Mouse (Mus musculus): ENCODE data around the gene Spdye4c.

The Spdye4c gene

DNA sequence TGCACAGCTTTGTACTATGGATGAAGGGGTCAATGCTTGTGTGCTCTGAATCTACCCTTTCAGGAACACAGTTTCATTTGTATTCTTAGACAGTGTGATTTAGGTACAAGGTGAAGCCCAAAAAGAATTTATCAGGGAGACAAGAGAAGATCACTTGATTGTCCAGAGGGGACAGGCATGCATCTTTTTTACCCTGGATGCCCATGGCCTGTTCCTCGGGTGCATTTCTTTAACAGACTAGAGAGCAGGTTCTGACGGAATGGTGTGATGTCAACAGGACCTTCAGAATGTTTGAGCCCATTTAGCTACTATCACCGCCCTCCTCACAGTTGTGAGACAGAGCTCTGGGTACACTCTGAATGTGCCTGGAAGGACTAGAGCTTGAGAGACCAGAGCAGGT lies at the start of gene Spdye4c:
Spdye4c (plus strand) TSS at position 301 of the 400 bp plus-strand sequence.
- no peak for DNase-seq

DNA sequence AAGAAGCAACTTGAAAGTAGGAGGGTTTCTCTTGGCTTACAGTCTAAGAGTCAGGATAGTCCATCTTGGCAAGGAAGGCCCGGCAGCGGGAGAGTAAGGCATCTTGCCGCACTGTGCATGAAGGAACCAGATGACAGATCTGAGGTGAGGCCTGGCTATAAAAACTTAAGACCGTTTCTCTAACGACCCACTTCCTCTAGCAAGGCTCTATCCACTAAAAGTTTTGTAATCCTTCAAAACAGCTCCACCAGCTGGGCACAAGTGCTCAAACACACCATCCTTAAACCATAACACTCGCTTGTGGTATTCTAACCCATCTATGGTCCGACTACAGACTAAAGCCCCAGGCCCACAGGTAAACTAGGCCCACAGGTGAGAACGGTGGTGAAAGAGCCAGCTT lies 47.5 kb upstream of the Spdye4c start:
- DNase-seq: no peak

DNA sequence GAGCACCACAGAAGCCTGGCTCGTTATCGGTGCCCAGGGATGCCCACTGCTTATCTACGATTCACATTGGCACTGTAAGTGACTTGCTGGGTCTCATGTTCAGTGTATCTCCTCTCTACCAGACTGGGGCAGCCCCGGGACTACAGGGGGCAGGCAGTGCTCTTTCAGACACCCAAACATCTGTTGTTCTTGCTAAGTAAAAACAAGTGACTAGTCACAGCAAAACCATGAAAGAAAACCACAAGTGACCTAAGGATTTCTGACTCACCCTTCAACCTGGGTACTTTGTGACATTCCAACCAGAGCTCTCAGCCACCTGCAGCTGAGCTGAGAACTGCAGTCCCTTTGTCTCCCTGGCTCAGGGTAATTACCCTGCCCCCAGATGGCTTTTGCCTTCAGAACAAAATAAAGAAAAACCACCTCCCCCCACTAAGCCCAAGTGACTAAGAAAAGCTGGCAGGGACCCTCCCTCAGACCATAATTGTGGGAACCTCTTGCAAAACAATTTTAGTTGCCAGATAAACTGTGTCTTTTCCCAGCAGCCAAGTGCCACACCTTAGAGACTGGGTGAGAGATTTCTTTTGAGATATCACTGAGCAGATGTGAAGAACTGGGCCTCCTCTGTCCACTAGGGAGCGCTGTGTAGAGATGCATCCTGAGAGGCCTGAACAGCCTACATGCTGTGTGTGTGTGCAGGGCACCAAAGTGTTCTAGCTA lies 46.4 kb upstream of the Spdye4c start:
- peak; percentile 43 for DNase-seq

DNA sequence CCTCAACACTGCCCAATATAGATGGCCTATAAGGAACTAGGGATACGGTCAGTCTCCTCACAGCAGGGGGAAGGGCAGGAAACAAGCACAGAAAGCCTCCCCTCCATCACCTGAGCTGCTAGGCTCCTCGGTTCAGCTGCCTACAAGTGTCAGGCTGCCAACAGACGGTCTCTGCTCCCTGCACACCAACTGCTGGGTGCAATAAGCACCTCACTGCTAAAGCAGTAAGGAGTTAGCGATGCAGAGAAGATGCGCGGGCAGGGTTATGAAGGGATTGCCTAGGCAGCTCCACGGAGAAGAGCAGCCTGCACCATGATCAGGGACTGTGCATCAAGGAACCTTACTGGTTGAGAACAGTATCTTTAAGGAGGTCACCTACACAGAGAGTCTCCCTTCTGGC lies 45.6 kb upstream of the Spdye4c start:
- no peak for DNase-seq

DNA sequence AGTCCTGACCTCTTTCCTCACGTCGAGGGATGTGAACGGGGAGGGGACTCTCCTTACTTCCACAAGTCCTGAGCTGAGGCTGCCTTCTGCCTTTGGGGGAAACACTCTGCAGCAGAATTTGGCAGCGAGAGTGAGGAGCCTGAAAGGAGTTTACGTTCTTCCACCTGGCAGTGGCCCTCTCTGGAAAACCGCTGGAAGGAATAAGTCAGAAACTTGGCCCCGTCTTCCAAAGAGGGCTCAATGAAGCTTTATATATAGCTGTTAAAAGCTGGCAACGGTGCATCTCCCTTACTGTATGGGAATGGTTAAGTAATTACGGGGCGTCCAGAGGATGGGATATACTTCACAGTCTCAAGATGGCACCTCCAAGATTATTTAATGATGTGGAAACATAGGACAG lies 43.9 kb upstream of the Spdye4c start:
- DNase-seq: no peak

DNA sequence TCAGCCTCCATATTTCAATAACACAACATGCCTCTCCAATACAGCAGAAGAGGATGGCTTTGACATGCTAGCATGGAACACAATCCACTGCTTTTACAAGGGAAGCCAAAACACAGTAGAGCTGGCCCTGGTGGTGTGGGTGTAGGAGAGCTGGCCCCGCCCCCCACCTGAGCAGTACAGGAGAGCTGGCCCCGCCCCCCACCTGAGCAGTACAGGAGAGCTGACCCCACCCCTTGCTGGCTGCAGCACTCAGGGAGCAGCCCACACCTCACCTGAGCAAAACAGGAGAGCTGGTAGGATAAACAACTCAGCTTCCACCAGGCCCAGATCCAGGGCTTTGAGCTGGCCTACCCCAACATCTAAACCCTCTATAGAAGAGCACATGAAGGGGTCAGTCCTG lies 42.7 kb upstream of the Spdye4c start:
- no peak for DNase-seq

DNA sequence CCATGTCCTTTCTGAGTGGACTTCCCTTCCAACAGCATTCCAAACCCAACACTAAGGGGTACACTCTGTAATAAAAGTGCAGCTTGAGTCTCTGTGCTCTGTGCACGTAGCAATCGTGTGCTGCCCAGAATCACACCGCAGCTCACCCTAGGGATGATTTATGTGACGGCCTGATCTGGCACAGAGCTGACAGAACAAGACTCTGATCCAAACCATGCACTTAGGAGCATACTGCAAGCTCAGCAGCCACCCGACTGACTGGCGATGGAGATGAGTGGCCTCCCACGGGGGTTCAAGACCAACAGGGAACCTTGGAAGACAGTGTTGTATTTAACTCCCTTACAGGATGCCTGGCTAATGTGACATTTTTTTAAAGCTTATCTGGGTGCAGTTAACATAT lies 41.4 kb upstream of the Spdye4c start:
- peak; percentile 21 for DNase-seq

DNA sequence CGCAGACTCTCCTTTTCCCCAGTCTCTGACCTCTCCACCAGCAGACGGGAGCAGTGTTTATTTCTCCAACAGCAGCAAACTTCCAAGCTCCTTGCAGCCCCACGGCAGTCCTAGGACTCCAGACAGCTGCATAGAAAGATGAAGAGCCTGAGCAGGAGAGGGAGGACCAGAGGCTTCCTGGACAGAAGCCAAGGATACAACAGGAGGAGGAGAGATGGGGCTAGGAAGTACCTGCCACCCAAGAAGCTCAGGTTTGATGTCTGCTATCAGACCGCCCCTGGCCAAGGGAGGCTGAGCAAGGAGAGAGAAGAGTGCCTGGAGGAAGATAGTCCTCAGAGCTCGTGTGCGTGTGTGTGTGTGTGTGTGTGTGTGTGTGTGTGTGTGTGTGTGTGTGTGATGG lies 41.0 kb upstream of the Spdye4c start:
- DNase-seq: peak; percentile 25

DNA sequence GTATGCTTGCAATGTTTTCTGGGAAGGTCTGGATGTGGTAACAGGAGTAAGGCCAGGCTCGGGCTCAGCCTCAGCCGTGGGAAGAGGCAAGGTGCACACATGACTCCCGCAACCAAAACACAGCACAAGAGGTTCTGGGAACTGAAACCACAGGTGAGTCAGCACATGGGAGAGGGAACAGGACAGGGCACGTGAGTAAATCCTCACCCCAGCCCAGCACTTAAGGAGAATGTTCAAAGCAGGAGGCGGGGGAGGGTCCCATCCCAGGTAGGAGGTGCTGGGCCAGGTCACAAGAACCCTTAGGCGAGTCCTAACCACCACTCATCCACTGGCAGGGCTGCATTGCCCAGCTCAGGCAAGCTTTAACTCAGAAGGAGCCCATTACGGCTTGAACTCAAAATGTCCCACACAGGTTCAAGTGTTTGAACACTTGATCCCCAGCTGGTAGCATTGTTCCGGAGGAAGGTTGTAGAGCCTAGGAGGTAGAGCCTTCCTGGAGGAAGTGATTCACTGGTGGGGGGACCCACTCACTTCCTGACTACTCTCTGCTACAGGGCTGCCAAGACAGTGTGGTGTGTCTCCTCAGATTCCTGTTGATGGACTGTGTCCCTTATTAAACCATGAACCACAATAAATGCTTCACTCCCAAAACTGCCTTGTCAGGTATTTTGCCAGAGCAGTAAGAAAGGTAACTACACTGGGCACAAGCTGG lies 38.8 kb upstream of the Spdye4c start:
- no peak for DNase-seq

DNA sequence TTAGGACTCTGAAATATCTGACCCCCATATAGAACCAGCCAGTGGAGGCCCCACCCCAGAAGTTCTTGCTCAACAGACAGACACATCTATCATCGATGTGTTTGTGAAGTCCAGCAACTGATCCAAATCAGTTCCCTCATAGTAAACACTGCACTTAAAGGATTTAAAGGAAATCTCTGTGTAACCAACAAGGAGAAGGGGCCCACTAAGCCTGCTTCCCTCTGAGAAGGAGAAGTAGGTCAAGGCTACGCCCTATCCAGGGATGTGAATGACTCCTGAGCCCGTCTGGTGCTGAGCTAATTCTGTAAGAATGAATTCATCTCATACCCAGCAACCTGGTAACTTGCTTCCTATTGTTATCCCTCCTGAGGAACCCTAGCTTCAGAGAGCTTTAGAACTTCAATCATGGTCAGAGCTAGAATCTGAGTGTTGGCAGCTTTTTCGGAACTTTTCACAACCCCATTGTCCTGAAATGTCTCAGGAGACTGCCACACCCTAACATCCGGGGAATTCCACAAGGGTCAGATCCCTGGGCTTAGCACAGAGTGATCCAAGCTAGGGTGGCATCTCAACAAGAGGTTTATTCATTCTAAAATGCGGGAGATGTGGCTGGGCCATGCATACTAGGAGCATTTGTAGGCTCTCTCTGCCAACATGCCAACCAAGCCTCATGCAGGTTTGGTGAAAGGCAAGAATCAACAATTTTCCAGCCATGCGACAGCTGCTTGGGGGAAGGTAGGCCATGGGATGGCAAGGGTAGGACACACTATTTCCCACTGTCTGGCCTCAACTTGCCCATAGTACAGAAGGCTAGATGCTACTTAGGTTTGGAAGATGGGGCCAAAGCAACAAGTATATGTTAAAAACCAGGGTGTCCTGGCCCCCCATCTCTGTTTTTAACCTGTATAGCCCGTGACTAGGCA lies 38.0 kb upstream of the Spdye4c start:
- no peak for DNase-seq

DNA sequence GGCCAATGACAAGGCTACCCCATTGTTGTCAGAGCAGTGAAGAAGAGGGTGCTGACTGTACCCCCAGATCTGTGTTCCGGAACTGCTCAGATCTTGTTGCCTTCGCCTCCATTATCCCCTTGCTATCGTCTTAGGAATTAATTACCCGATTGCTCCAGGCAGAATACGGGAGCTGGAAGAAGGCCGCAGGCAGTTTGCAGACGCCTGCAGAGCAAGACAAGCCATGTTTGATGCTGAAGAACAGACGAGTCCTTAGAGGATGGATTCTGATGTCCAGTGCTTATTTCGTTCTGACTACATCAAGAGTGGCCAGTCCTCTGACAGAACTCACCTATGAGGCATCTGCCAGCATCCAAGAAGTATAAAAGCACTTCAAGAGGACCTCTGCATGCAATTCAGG lies 35.9 kb upstream of the Spdye4c start:
- no peak for DNase-seq

DNA sequence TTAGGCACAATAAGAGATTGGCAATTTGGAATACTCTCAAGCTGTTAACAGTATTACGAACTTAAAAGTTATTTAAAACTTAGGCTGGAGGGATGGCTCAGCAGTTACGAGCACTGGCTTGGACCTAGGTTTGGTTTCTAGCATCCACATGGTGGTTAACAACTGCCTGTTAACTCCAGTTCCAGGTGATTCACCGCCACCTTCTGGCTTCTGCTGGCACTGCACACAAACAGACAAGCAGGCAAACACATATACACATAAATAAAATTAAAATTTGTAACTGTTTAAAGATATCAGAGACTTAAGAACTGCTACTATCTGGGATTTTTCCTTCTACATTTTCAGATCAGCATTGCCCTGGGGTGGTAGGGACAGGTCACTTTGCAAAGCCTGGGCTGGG lies 26.8 kb upstream of the Spdye4c start:
- no peak for DNase-seq

DNA sequence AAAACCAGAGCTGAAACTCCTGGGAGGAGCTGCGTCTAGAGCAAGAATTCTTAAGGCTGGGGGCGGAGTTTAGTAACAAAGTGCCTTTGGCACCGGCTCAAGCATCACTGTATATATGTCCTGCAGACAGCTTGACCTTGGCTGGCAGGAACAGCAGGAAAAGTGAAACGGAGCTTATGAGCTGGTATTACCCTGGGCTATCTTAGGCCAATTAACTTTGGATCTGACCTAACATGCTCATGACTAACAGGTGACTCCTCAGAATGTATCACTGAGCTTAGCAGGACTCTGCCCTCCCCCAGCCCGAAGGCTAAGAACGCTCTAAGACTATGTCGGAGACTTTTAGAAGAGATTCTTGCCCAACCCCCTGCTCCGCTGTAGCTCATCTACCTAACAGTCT lies 25.1 kb upstream of the Spdye4c start:
- DNase-seq: no peak

DNA sequence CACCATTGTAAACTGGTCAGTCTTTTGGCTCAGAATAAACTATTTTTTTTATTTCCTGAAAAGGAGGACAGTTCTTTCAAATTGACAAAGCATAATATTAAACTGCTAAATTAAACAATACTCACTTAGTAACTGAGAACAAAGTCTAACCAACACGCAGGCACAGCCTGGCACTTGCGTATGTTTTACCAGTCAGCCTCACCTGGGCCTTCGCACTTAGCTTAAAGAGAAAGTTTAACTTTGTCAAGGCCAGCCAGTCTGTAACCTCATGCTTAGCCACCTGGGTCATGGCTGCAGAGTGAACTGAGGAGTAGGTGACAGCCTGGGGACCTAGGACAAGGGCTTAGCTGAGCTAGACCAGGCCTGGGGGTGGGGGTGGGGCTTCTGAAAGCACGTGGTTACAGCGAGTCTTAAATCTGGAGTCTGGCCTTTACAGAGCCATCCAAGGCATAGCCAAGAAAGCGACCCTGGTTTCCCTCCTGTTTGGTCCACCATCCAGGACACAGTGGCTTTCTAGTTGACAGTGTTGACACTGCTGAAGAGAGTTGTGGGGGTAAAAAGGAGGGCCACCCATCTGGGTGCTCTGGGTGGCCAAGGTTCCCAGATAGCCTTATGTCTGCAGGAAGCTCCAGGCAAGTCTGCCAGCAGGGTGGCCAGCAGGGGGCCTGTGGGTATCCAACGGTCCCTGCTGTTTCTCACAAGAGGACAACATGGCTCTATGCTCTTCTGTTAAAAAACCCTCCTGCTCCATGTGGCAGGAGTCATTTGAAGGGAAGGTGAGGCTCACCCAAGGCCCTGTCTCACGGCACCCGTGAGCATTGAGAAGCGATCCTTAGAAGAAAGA lies 24.5 kb upstream of the Spdye4c start:
- DNase-seq: peak; percentile 24

DNA sequence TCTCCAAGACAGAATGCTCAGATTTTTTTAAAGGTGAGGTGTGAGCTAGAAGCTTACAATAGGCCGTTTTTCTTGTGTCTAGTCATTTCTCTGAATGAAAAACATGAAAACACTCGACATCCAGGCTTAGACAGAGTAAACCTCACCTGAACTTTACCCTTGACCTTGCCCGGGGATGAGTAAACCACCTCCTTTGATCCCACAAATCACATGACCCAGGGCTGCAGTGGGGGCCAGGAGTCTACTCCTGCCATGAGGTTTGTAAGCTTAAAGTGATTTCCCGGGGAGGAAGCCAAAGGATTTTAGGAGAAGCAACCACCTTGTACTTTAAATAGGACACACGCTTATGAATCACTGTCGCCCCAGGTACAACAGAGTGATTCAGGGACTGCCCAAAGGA lies 23.0 kb upstream of the Spdye4c start:
- DNase-seq: peak; percentile 36

DNA sequence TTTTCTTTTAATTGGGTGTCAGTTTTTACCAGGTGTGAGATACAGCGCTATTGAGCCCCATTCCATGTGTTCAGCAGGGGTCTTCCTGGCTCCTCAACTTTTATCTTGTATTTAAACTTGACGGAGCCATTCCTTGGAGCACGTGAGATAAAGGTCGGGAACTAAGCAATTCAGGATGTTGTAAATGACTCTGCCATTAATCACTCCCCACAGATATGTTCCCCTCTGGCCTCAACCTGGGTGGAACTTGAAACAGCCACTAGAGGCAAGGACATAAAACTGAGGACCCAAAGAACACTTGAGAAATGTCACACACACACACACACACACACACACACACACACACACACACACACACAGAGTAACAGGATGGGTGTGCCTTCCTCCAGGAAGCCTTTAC lies 22.5 kb upstream of the Spdye4c start:
- DNase-seq: no peak

DNA sequence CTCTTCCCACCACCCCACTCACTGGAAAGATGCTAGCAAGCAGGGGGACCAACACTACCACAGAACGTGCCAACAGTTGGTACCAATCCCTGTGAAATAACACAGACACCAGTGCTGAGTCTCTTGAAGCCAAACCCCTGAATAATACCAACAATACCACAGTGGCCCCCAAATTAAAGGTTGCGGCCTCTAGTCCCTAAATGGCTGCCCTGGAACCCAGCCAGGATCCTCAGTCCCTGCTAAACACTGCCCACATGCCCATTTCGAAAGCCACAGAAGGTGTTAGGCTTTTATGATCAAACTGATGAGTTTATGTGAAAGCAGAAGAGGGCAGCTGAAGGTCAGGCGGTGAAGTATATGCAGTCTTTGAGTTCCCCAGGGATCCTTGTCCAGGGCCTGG lies 20.0 kb upstream of the Spdye4c start:
- no peak for DNase-seq

DNA sequence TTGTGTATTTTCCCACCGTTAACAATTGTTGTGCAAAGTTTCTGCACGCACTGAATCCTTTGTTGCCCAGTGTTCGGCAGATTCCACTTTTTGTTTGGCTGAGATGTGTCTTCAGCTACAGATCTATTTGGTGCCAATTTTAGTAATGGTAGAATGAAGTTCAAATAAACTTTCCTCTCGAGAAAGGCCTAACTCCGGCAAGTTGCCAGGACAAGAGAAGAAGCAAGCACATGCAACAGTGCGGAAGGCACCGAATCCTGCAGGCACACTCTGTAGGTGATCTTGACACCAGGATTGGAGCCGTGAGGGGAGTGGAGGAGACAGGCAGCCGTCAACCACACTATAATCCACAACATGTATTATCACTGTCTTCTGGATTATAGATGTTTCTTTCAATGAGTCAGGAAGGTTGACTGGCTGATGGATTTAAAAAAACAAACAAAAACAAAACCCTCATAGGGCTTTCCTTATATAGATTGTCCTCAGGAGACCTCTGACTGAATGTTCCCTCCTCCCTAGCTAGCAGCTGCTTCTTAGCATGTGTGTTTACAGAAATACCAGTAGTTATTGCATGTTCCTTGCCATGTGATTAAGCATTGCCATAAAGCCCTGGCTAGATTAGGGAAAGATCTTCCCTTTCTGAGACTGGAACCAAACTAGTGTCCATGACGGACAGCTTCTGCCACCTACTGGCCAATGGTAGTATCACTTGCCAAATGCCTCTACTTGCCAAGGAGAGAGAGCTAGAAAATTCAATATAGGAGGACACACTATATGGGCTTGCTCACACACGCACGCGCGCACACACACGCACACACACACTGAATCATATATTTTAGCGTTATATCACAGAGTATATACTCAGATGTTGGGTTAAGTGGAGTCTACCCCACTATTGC lies 18.0 kb upstream of the Spdye4c start:
- peak; percentile 73 for DNase-seq

DNA sequence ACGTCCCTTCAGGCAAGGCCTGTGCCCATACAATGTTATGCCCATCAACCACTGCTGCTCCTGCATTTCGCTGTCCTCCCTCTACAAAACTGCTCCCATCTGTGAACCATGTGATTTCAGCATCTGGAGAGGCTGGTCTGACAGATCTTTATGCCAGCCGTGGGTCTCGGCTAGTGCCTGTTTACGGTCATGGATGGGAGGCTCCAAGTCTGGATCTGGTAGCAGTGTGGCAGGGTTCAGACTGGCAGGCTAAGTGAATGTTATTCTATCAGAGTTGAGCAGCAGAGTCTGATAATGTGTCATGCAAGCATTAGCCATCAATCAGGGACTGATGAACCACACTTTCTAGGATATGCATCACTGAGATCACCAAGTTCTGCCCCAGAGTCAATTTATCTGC lies 8.1 kb upstream of the Spdye4c start:
- DNase-seq: no peak

DNA sequence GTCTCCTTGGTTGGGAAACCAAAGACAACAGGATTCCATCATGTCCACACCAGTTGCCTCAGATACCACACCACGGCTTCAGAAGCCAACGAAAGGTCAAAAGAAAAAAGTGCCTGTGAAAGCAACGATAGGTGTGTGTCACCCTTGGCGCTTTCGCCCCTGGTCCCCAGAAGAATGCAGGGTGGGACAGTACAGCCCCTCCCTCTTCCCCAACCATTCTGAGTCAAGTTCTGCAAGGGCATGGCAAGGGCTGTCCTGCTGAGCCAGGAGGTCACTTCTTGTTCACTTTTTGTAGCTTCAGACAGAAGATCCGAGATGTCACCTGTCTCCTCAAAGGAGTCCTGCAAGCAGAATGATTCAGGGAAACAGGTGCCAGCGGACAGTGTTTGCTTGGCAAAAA lies 1.3 kb downstream of the Spdye4c start:
- no peak for DNase-seq

DNA sequence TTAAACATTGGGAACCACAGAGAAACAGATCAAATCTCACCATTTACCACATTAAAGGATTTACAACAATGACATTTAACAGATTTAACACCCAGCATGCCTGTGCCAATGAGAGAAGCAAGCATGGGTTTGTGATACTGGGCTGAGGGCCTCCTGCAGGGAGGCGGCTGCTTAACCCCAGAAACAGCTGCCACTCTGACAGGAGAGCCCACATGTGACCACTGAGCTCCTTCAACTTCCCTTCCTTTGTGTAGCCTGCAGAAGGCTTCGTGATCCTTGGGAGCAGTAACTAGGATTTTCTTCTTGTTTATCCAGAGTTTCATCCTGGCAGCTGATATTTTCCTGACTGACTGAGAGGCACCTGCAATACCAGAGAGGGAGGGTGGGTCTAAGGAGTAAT lies 10.5 kb downstream of the Spdye4c start:
- DNase-seq: no peak

DNA sequence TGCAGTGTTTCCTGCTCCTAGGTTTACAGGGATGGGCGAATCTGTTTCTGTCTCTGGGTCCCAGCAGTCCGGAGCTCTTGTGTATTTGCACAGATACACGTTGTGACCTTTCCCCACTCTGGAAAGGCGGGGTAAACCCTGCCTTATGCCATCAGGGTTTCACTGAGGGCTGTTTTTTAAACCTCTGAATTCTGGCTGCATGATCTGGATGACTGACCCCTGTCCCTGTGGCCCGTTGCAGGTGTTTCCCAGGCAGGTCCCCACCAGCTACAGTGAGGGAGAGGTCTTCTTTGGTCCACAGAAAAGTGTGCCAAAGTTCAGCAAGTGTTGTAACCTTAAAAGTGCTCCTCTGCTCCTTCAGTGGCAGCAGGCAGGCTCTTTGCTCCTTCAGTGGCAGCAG lies 18.3 kb downstream of the Spdye4c start:
- DNase-seq: peak; percentile 12
